Comparison of ENCODE assay signal across 8 mouse cellular contexts in genomic region chr16:42169447-42170140, GRCm38 (mm10).
DNase-seq lines count a peak whose midpoint lies in the region; ATAC-seq and TF ChIP-seq lines count a peak whose summit lies in the region.

No protein-coding gene starts in this region.

- intact Hi-C loops in left cerebral cortex, adult 2 months (cut with DNase I) = loop anchor here (2.0 to 10.0 kb wide), 5 partner anchors 613 to 1635 kb away; no protein-coding TSS in a partner anchor

- ATAC-seq in hindbrain, embryonic 13.5 days (ENCODE audit: low FRiP score) = no peak; the same call in 1 of the 2 replicates
- ATAC-seq in cerebellum, adult (ENCODE audit: insufficient number of reproducible peaks, low FRiP score, low TSS enrichment) = 0 out of 2 replicates have a peak, but pooled peaks have one; percentile 56
- peak; percentile 73 for ATAC-seq in forebrain, embryonic 15.5 days (replicated peaks)
- peak; percentile 64; the same call in 1 of the 2 replicates for ATAC-seq in midbrain, embryonic 15.5 days (replicated peaks)

- H3K9me3 ChIP-seq in hindbrain, embryonic 10.5 days = no peaks in the 10 kb centered on the region
- no peaks in the 10 kb centered on the region for H3K9me3 ChIP-seq in hindbrain, embryonic 13.5 days
- H3K9me3 ChIP-seq in forebrain, embryonic 15.5 days = no peaks in the 10 kb centered on the region
- H3K9me3 ChIP-seq in midbrain, embryonic 15.5 days = no peaks in the 10 kb centered on the region

- no peak for TF ChIP-seq POLR2A in spleen, adult 2 months (IDR thresholded peaks at IDR 0.05; ENCODE audit: low read depth, low read length)

- no peak overlapping the region for H3K4me2 ChIP-seq in hindbrain, embryonic 13.5 days
- H3K4me2 ChIP-seq in forebrain, embryonic 15.5 days (replicated peaks) = no peak overlapping the region
- no peak overlapping the region for H3K4me2 ChIP-seq in midbrain, embryonic 15.5 days

- peak; percentile 95 for TF ChIP-seq CTCF in left cerebral cortex, adult 2 months (IDR thresholded peaks at IDR 0.05)
- peak; percentile 73; the same call in 1 of the 2 replicates for TF ChIP-seq CTCF in spleen, adult 2 months (IDR thresholded peaks at IDR 0.05; ENCODE audit: extremely low read depth, insufficient read depth, insufficient read length, insufficient replicate concordance)

- H3K4me1 ChIP-seq in hindbrain, embryonic 10.5 days (replicated peaks) = no peaks in the 10 kb centered on the region
- no peaks in the 10 kb centered on the region for H3K4me1 ChIP-seq in hindbrain, embryonic 13.5 days (replicated peaks)
- H3K4me1 ChIP-seq in forebrain, embryonic 15.5 days = no peaks in the 10 kb centered on the region
- H3K4me1 ChIP-seq in midbrain, embryonic 15.5 days = no peaks in the 10 kb centered on the region
- no peaks in the 10 kb centered on the region for H3K4me1 ChIP-seq in spleen, adult 2 months (ENCODE audit: control insufficient read depth, insufficient read depth, insufficient read length)

- H3K9ac ChIP-seq in hindbrain, embryonic 13.5 days = no peak overlapping the region
- H3K9ac ChIP-seq in forebrain, embryonic 15.5 days (replicated peaks) = no peak overlapping the region
- no peak overlapping the region for H3K9ac ChIP-seq in midbrain, embryonic 15.5 days

- no peaks in the 10 kb centered on the region for H3K36me3 ChIP-seq in hindbrain, embryonic 10.5 days
- no peaks in the 10 kb centered on the region for H3K36me3 ChIP-seq in hindbrain, embryonic 13.5 days
- no peaks in the 10 kb centered on the region for H3K36me3 ChIP-seq in forebrain, embryonic 15.5 days
- H3K36me3 ChIP-seq in midbrain, embryonic 15.5 days (replicated peaks) = no peaks in the 10 kb centered on the region
- H3K36me3 ChIP-seq in spleen, adult 2 months (ENCODE audit: control insufficient read depth, insufficient read depth, low read length) = no peaks in the 10 kb centered on the region

- no peak overlapping the region for H3K27ac ChIP-seq in hindbrain, embryonic 10.5 days
- no peak overlapping the region for H3K27ac ChIP-seq in hindbrain, embryonic 13.5 days
- no peak overlapping the region for H3K27ac ChIP-seq in forebrain, embryonic 15.5 days (replicated peaks)
- H3K27ac ChIP-seq in left cerebral cortex, adult 2 months = no peak overlapping the region
- no peak overlapping the region for H3K27ac ChIP-seq in midbrain, embryonic 15.5 days
- no peak overlapping the region for H3K27ac ChIP-seq in spleen, adult 2 months (ENCODE audit: insufficient read depth, low read length)

- H3K27me3 ChIP-seq in hindbrain, embryonic 10.5 days (ENCODE audit: insufficient read depth, poor library complexity, severe bottlenecking) = no peaks in the 10 kb centered on the region
- H3K27me3 ChIP-seq in hindbrain, embryonic 13.5 days = no peaks in the 10 kb centered on the region
- no peaks in the 10 kb centered on the region for H3K27me3 ChIP-seq in forebrain, embryonic 15.5 days
- no peaks in the 10 kb centered on the region for H3K27me3 ChIP-seq in midbrain, embryonic 15.5 days (replicated peaks)
- no peaks in the 10 kb centered on the region for H3K27me3 ChIP-seq in spleen, adult 2 months (ENCODE audit: control insufficient read depth, insufficient read depth, low read length)

- H3K4me3 ChIP-seq in hindbrain, embryonic 10.5 days = no peak overlapping the region
- no peak overlapping the region for H3K4me3 ChIP-seq in hindbrain, embryonic 13.5 days
- H3K4me3 ChIP-seq in forebrain, embryonic 15.5 days = no peak overlapping the region
- no peak overlapping the region for H3K4me3 ChIP-seq in left cerebral cortex, adult 2 months
- no peak overlapping the region for H3K4me3 ChIP-seq in midbrain, embryonic 15.5 days
- no peak overlapping the region for H3K4me3 ChIP-seq in spleen, adult 2 months (ENCODE audit: extremely low read depth, insufficient read depth, insufficient read length)

- peak; percentile 77 for DNase-seq in hindbrain, embryonic 10.5 days (ENCODE audit: low spot score)
- DNase-seq in induced T-regulatory cell, adult 2 months (ENCODE audit: low read depth) = peak; percentile 77
- DNase-seq in left cerebral cortex, adult 2 months (ENCODE audit: extremely low spot score in 1 of 2, low spot score in 2 of 2) = peak; percentile 72 to 83
- DNase-seq in spleen, adult 2 months (ENCODE audit: low read depth in 1 of 2, low spot score in 2 of 2) = peak; percentile 34 to 53

- WGBS in hindbrain, embryonic 10.5 days = 30% methylated on average over 8 of the region's 8 CpGs
- 24% methylated on average over 8 of the region's 8 CpGs for WGBS in hindbrain, embryonic 13.5 days
- WGBS in forebrain, embryonic 15.5 days = 27% methylated on average over 8 of the region's 8 CpGs
- 27% methylated on average over 8 of the region's 8 CpGs for WGBS in midbrain, embryonic 15.5 days
- WGBS in spleen, adult 2 months = 24% methylated on average over 8 of the region's 8 CpGs
